Mouse (Mus musculus) mammary gland, adult 2 months (tissue): Measurements from ENCODE around the gene Ugt1a6b. TPM values are rescaled to one million over a fixed set of nuclear protein-coding genes. Genes with fewer than 3 reads are reported as not detected.

Source experiments
- polyA plus RNA-seq: library from polyadenylated mRNA; depleted of rRNA; stranded (reverse); fragments of >200 nt; gene quantifications from 2 replicates; pipeline ENCODE4 v1.2.3, GENCODE M21; 2012; ENCODE audit warnings: low replicate concordance; rRNA removed

Ugt1a6b gene
- 18.2 and 37.5 TPM in 2 replicates for polyA plus RNA-seq

DNA sequence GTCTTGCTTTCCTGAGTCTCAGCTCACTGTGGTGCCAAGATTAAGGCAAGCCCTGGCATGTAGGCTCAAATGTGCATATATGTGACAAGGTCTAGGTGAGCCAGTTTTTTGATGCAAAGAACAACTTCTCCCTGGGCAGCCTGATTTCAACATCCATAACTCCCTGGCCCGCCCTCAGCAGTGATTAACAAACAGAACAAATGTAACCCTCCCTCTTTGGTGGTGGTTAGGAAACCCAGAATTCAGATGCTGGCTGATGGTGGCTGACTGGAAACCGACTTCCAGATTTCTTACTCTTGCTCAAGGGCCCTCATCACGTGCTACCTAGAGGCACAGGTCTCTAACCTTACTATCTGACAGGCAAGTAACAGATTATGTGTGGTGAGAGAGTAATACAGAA is at the start of gene Ugt1a6b:
Gene Ugt1a6b, plus strand, starts transcription at position 234 of the 400 bp plus-strand sequence.

GRCm38 (mm10) chr1:88055088-88055487 is 48.0 kb upstream of the Ugt1a6b start, which contains the start of gene Ugt1a10:
Gene Ugt1a10, plus strand, starts transcription at chr1:88055388.

DNA sequence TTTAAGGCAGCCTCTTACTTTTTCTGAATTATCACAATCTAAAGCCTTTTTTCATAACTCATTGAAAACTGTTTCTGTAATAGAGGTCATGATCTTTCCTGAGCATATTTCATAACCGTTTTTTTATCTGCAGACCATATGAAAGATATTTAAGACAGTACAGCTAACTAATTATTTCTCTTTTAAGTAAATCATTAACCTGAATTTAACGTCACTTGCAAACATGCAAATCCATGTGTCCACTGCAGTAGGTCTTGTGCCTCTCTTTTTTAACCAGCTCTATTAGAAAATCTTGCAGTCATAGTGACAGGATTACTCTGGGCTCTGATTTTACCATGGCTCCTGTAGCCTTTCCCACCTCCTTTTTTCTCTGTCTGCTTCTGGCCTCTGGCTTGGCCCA is 32.6 kb upstream of the Ugt1a6b start, which contains the start of gene Ugt1a9:
Gene Ugt1a9, plus strand, starts transcription at position 306 of the 400 bp plus-strand sequence.

GRCm38 (mm10) chr1:88087513-88087912 is 15.5 kb upstream of the Ugt1a6b start, which contains the start of gene Ugt1a8:
Gene Ugt1a8, plus strand, starts transcription at chr1:88087813.

DNA sequence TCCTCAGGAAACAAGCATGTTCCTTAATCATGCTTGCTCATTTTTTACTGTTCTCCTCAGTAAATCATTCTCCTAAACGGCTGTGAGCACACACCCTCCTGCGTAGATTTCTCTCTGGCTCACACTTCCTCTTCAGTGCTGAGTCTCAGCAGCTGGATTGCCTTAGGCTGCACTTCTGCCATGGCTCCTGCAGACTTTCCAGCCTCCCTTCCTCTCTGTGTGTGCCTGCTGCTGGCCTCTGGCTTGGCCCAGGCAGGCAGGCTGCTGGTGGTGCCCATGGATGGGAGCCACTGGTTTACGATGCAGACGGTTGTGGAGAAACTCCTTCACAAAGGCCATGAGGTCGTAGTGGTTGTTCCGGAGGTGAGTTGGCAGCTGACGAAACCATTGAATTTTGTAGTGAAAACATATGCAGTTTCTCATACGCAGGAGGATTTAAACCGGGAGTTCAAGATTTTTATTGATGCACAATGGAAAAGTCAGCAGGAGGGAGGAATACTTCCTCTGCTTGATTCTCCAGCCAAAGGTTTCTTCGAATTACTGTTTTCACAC is 8.0 kb upstream of the Ugt1a6b start, which contains the start of gene Ugt1a7c:
Gene Ugt1a7c, plus strand, starts transcription at position 122 of the 552 bp plus-strand sequence.

DNA sequence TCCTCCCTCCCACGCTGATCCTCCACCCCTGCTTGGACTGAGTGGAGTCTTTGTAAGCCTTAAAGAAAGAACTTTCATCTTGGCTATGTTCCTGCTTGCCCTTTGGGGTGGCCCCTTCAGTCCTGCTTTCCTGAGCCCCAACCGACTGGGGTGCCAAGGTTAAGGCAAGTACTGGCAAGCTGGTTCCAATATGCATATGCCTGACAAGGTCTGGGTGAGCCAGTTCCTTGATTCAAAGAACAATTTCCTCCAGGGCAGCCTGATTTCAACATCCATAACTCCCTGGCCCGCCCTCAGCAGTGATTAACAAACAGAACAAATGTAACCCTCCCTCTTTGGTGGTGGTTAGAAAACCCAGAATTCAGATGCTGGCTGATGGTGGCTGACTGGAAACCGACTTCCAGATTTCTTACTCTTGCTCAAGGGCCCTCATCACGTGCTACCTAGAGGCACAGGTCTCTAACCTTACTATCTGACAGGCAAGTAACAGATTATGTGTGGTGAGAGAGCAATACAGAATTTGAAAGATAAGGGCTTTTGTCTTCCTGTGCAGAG is 31.5 kb downstream of the Ugt1a6b start, which contains the start of gene Ugt1a6a:
Gene Ugt1a6a, plus strand, starts transcription at position 353 of the 555 bp plus-strand sequence.

GRCm38 (mm10) chr1:88165711-88166110 is 62.7 kb downstream of the Ugt1a6b start, which contains the start of gene Ugt1a5:
Gene Ugt1a5, plus strand, starts transcription at chr1:88166012.

GRCm38 (mm10) chr1:88200456-88200855 is 97.4 kb downstream of the Ugt1a6b start, which contains the start of gene Ugt1a2:
Gene Ugt1a2, plus strand, starts transcription at chr1:88200601.

GRCm38 (mm10) chr1:88205294-88205922 is 102.4 kb downstream of the Ugt1a6b start, which contains the start of gene Dnajb3:
Gene Dnajb3, minus strand, starts transcription at chr1:88205782.

DNA sequence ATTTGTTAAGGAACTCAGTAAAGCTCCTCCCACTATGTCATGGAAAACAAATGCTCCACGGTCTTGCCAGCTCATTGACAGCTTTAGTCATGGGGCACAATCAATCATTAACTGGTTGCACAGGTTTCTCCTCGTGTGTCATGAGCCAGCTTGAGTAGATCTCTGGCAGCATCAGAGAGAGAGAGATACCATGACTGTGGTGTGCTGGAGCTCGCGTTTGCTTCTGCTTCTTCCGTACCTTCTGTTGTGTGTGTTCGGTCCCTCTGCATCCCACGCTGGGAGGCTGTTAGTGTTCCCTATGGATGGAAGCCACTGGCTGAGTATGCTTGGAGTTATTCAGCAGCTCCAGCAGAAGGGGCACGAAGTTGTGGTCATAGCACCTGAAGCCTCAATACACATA is 108.8 kb downstream of the Ugt1a6b start, which contains the start of gene Ugt1a1:
Gene Ugt1a1, plus strand, starts transcription at position 148 of the 400 bp plus-strand sequence.

DNA sequence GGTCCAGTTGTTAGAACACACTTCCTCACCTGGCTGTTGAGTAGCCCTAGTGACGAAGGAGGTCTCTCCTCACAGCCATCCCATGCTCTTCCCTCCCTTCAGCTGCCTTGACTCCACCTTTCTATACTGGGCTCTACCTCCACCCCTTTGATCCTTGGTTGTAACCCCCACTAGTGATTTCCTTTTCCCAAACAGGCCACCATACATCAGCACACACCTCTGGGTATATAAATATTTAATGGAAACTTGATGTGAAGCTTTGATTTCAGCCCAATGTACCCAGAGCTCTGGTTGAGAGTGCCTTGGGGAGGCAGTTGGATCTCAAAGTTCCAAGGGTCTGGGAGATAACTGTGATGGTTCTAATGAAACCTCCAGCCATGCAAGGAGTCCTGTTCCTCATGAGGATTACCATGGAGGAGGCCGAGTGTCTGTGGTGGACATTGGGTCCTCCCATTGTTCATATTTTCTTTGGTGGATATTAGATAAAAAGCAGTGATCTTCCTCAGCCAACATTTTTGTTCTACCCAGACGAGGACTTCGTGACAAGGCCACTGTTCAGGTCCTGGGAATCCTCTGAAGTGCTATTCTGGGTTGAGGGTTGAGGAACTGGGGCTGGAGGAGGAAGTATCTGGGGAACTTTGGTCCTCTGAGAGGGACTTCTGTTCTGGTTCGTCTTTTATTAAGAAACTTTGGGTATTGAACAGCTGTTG is 123.8 kb downstream of the Ugt1a6b start, which contains the start of gene Mroh2a:
Gene Mroh2a, plus strand, starts transcription at position 317 of the 710 bp plus-strand sequence.

Other genes starting within 250 kb of the Ugt1a6b start
- 51.3 and 67.1 TPM in 2 replicates for gene Dgkd, start 250.0 kb upstream of the Ugt1a6b start, polyA plus RNA-seq
- 5.8 and 15.8 TPM in 2 replicates for gene Usp40, start 94.7 kb upstream of the Ugt1a6b start, polyA plus RNA-seq
- not detected in 2 replicates for gene Ugt1a10, start 47.9 kb upstream of the Ugt1a6b start, polyA plus RNA-seq
- gene Ugt1a9, start 32.5 kb upstream of the Ugt1a6b start, polyA plus RNA-seq: 0.10 and 0.30 TPM in 2 replicates
- 0.11 TPM in 1 of 2 replicates, not detected in the other for gene Ugt1a8, start 15.4 kb upstream of the Ugt1a6b start, polyA plus RNA-seq
- gene Ugt1a7c, start 8.2 kb upstream of the Ugt1a6b start, polyA plus RNA-seq: 2.8 and 3.6 TPM in 2 replicates
- 24.6 and 50.6 TPM in 2 replicates for gene Ugt1a6a, start 31.6 kb downstream of the Ugt1a6b start, polyA plus RNA-seq
- 0.10 and 0.46 TPM in 2 replicates for gene Ugt1a5, start 62.8 kb downstream of the Ugt1a6b start, polyA plus RNA-seq
- gene Ugt1a2, start 97.3 kb downstream of the Ugt1a6b start, polyA plus RNA-seq: 0.16 and 0.23 TPM in 2 replicates
- gene Dnajb3, start 102.5 kb downstream of the Ugt1a6b start, polyA plus RNA-seq: 0.52 and 1.2 TPM in 2 replicates
- 0.66 and 2.0 TPM in 2 replicates for gene Ugt1a1, start 108.7 kb downstream of the Ugt1a6b start, polyA plus RNA-seq
- 0.16 TPM in 2 replicates for gene Mroh2a, start 123.7 kb downstream of the Ugt1a6b start, polyA plus RNA-seq
- 34.6 and 70.9 TPM in 2 replicates for gene Hjurp, start 174.4 kb downstream of the Ugt1a6b start, polyA plus RNA-seq
- 0.05 TPM in 1 of 2 replicates, not detected in the other for gene Trpm8, start 174.4 kb downstream of the Ugt1a6b start, polyA plus RNA-seq